Mouse (Mus musculus) adrenal gland, postnatal 36 days (tissue): ENCODE measurements around the gene Defb47. TPM values are rescaled to one million over a fixed set of nuclear protein-coding genes. Genes with fewer than 3 reads are reported as not detected.

Experiments
- DNase-seq, 2 experiments: peaks; one replicate each; pipeline ENCODE4 v3.0.0; 2021; ENCODE audit warnings: mixed read lengths in 1 of 2
- long read RNA-seq, 2 experiments: library from polyadenylated mRNA; stranded (forward); transcript quantifications; one replicate each; pipeline ENCODE4 v2.0.0; 2021; ENCODE audit warnings: borderline sequencing depth in 2 of 2
- total RNA-seq, 2 experiments: library from RNA; stranded (reverse); gene quantifications; 2 replicates each; pipeline ENCODE4 v1.2.3; 2021

The Defb47 gene
- not detected for total RNA-seq
- long read RNA-seq, experiment 1 = 0 reads
- long read RNA-seq, experiment 2 = 0 reads

DNA sequence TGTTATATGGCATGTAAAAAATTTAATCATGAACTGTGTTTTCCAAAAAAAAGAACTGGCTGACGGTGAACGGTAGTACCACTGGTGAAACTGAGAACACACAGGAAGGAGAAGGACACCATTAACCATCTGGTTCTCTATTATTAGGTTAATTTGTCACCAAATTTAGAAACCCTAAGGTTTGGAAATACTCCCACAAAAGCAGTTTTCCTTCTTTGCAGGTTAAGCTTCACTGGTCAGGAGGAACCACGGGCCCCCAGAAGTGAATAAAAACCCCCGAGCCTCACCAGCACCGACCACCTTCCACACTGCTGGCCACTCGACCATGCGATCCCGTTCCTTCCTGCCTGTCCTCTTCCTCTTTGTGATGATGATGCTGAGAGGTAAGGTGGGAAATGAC lies at the start of gene Defb47:
Defb47 (plus strand) TSS at position 301 of the 400 bp plus-strand sequence.
- DNase-seq = no peak

DNA sequence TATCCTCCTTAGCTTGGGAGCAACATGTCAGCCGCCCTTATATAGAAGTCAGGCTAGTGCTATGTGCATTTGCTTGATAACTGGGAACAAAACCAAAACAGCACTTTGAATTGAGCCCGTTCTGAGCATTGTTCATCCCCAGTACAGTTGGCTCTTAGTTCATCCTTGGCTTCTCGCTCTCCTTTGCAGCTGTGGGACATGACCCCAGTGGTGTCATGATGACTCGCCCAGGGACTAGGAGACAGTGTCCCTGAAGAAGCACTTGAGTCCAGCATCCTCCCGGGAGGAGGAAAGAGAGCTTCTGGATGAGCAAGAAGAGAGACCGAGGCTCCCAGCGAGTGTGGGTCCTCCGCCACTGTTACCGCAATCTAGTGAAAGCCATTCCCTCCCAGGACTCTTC lies 41.8 kb upstream of the Defb47 start:
- DNase-seq = no peak

DNA sequence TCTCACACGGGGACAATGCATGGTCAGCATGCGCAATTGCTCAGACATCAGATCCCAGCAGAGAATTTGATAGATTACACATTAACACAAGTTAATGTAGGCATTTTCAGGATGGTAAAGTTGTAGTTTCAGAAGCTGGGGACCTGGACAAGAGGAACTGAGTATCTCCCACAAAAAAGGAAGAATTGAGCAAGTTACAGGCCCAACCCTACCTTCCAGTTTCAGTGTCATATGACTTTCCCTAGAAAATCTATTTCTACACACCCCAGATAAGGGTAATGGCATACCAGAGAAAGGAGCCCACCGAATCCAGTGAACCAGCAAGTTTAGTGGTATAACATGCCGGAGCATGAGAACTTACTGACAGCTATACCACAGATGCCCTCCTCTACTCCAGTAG lies 34.2 kb upstream of the Defb47 start:
- DNase-seq = no peak

DNA sequence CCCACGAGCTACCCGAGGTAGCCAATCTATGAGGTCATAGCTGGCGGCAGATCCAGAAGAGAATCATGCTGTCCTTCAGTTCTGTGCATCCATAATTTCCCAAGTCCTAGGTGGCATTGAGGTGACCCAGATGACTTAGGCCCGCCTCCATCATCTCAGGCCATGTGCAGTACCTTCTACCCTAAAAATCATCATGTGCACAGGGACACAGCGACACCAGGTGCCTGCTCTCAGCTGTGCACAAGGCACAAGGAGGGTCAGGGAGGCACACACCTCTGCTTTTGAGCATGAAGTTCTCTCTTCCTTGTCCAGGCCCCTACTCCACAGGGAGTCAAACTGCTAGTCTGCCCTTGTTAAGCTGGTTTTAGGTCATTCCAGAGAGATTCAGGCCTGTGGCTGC lies 32.5 kb upstream of the Defb47 start:
- DNase-seq = peak in 1 of 2 experiments; percentile 11

DNA sequence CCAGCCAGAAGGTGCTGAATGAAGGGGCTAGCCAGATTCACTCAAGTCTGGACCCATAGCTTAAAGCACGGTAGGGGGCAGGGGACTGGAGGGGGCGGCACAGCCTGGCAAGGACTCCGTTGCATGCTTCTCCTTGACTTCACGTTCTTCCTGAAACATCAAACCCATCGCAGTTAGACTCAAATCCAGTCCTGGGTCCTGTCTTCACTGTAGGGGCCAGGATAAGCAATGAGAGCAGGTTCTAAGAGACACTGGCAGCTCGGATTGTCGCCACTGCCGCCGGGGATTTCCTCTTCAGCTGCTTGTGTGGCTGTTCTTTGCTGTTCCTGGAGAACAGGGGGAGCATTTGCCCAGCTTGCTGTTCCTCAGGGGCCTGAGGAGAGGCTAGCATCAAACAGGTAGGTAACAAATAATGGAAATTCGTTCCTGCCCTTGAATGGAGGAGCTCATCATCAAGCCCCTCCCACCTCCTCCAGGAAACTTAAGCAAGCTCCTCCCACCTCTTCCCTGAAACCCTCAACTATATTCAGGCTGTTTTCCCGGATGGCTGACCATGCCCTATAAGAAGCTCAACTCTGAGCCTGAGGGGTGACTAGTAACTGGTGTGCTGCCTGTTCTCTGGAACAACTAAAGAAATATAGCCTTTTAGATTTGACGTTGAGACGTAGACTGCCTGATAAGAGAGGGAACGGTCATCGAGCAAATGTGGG lies 31.9 kb upstream of the Defb47 start:
- peak in 1 of 2 experiments; percentile 46 for DNase-seq

DNA sequence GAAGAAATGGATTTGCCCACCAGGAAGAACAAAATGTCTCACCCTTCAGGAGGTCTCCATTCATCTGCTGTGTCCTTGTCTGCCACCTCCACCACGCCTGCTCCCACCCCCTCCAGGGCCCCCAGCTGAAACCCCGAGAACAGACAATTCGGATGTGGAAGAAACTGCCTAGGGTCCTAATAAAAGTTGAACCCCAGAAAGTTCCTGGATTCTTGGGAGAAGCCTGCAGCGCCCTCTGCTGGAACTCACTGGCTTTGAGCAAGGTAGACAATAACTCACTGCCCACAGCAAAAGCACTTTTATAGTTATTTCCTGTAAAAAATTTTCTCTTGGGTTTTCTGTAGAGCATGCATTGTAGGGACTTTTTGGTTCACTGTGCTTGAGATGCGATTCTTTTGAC lies 22.8 kb upstream of the Defb47 start:
- DNase-seq = peak; percentile 76 to 82

DNA sequence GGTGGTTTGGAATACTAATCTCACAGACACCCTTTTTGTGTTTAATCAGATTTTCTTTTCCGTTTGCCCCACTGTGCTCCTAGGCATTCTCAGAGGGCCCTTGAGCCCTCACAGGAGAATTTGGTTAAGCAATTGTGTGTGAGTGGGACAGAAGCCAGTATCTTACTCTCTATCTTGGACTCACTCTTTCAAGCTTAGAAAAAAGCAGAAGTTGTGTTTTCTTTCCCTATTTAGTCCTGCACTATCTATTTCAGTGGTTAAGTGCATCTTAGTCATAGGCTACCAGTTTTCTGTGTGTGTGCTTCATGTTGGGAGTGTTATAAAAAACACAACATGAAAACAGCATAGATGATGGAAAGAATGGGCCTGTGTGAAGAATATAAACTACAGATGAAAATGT lies 18.1 kb upstream of the Defb47 start:
- no peak for DNase-seq

DNA sequence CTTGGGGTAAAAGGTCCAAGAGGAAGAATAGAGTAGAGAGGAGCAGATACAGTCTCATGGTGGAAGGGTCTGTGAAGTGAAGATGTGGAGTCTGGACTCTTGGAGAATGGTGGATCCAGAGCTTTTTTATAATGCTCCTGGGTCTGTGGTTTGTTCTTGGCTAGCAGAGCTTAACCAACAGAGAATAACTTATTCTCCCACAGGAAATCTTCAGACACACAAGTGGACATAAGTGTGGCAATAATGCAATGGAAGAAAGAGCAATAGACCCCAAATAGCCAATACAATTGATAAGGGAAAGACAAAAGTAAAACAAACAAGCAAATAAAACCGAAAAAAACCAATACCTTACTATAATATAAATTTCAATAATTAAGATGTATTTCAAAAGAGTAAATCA lies 13.5 kb upstream of the Defb47 start, which contains the start of gene Defb48:
Defb48 (minus strand) TSS at position 101 of the 400 bp plus-strand sequence.
- DNase-seq = no peak

DNA sequence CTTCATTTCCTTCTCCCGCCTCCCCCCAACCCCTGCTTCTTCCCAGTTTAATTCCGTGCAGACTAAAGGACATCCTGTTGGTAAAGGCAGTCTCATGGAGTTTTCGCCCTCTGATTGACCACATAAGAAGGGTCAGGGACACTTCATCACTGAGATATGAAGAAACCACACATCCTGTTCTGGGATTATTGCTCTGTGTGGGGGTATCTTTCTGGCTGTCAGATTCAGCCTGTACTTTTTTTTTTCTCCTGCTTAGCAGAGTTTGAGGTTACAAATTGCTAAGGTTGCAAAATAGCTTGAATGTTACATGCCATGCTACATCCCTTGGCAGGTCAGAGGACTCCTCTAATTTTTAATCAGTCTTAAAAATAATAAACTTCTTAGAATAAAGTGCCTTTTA lies 6.6 kb upstream of the Defb47 start:
- no peak for DNase-seq

DNA sequence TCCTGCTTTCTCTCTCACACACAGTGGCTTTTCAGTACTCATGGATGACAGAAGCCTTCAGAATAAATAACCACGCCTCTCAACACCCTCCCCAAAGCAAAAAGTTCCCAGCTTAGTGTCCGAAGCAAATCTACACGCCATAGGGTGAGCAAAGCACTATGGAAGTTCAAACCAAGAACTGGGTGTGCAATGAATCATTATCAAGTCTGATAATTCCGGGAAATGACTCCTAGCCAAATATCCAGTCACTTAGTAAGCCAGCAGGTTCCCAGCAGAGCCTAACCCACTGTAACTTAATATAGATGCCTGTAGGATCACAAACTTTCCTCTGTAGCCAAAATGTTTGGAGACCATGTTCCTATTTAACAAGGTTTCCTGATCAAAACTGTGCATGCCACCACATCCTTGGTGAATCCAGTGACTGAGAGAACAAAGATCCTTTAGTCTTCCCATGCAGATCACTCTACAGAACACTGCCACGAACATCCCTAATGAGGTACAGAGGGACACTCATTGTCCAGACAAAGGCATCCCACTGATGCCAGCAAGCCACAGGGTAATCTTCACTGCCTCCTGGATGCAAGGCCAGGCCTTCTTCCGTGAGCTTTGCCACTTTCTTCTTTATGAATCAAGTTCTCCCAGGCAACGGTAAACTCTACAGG lies 5.9 kb upstream of the Defb47 start:
- no peak for DNase-seq

DNA sequence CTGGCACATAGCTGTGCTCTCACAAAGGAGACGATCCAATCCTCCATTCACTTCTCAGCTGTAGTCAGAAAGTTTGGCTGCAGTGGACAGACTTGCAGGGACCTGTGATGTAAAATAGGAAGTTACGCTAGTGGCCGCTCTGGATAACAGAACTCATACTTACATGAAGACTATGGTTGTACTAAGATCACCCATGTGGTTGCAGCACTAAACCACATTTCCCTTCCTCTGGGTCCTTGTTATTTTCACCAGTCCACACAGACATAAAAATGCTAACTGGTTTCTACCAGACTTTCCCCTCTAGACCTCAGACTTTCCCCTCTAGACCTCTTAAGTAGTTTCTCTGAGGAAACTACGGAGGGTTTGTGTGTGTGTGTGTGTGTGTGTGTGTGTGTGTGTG lies 1.1 kb downstream of the Defb47 start:
- no peak for DNase-seq

DNA sequence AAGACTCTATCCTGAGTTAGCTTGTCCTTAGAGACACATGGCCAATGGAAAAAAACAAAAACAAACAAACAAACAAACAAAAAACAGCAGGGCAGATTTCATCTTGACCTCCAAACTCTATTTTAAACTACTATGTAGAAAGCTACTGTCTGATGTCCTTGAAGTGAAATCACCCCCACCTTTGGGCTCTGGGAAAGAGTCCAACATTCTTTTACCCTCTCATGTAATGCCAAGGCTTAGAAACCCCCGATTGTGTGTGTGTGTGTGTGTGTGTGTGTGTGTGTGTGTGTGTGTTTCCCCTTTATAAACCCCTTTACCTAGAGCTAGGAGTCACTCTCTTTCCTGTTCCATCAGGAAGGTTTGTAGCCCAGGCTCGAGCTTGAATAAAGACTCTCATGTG lies 4.7 kb downstream of the Defb47 start:
- peak; percentile 19 to 45 for DNase-seq

DNA sequence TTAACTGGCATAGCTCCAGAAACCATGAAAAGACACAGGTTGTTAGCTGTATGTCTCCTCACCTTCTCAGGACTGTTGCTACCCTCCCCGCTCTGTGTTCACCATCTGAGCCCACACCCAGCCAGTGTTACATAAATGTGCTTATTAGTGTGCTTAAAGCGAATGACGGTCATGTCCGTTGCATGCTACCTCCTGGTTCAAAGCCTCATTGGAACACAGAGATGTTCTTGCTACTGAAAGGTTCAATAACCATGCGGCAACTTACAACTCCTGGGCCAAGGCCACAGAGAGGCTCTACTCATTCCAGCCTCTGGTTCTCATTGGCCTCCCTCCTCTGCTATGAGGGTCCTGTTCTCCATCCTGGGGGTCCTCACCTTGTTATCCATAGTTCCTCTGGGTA lies 13.6 kb downstream of the Defb47 start, which contains the start of gene Defb43:
Defb43 (plus strand) TSS at position 301 of the 400 bp plus-strand sequence.
- DNase-seq = no peak

DNA sequence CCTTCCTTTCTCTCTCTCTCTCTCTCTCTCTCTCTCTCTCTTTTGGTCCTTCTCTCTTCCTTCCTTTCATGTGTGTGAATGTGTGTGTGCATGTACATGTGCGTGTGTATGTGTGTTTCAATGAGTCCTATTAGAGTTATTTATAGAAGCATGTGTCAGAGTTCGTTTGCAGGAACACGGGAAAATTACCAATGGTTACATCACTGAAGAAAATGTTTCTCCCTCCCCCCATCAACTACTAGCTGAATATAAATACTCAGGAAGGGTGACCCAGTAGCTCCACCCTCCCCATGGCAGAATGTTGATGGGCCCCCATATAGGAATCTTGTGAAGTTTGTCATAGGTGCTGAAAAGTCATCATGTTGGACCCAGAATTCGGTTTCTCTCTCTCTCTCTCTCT lies 15.2 kb downstream of the Defb47 start:
- no peak for DNase-seq

DNA sequence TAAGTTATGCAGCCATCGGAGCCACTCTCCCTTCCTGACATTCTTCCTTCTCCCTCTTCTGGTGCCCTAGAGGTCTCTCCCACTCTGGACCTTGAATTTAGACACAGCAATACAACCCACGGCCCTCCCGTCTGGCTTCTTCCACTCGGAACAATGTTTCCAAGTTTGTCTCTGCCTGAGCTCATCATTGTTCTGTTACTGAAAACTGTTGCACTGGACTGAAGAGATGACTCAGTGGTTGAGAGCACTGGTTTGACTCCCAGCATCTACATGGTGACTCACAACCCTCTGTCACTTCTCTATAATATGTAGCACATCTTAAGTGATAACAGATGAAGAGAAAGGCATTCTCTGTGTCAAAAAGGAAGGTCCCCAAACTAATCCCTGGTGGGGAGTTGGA lies 16.8 kb downstream of the Defb47 start:
- DNase-seq = no peak

DNA sequence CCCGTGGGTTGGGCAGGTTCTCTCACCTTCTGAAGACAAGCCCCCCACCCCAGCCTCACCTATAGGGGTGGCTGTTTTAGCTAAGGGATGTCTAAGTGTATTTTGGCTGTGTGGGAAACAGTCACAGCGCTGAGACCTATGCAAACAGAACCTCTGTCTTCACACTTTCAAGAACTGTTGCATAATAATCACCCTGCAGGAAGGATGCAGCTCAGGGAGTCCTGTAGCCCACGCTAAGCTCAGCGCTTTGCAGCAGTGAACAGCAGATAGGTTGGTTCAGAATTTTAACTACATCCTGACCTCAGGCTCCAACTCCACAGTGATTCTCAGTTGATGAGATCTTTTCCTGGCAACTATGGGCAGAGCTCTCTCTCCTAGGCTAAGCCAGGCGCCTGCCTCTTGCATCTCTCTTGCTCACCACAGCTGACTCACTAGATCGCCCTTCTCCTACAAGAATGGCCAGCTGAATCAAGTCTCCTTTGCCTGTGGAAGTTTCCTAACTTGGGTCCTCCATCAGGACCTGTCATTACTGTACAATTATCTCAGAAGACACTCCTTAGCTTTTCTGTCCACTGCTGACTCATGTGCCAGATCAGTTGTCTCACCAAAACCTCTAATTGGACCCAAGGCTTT lies 22.8 kb downstream of the Defb47 start:
- peak in 1 of 2 experiments; percentile 18 for DNase-seq

DNA sequence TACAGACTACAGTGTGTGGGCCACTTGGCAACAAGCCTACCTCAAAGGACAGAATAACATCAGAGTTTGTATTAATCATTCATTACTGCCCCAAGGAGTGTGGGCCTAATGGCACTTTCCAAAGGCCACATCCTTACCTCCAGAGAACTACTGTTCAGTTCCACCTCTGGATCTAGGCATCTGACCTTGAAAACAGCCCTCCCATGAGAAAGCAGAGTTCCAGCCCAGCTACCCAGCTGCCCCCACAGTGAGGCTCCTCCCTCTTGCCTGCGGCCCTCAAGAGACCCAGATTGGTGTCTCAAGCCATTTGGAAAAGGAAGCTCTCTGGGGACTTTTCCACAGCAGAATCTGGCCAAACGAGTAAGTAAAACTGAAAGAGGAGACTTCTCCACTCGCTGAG lies 48.8 kb downstream of the Defb47 start, which contains the start of gene Defb42:
Defb42 (plus strand) TSS at position 301 of the 400 bp plus-strand sequence.
- peak in 1 of 2 experiments; percentile 13 for DNase-seq

DNA sequence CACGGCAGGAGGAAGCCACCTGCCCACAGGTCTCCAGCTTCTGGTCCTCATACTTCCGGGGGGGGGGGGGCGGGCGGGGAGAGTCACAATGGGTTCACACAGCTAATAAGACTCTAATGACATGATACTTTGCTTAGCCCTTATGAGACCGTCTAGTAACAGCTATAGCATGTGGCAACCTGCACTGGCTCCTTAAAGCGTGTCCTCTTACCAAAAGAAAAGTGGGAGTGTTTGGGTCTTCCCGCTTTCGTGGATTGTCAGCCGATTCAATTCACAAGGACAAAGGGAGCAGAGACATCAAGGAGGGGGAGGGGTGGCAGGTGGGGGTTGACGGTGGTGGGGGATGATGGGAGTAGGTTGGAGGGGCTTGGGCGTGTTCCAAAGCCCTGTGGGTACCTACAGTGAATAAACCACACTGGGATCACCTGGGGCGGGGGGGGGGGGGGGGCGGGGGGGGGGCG lies 52.1 kb downstream of the Defb47 start, which contains the start of gene Defb30:
Defb30 (minus strand) TSS at position 51 of the 461 bp plus-strand sequence.
- DNase-seq = no peak
